Mouse (Mus musculus) kidney, embryonic 16.5 days (tissue): ENCODE data around the gene Cog4. TPM values are rescaled to one million over a fixed set of nuclear protein-coding genes. Genes with fewer than 3 reads are reported as not detected.
A peak's percentile ranks its signal among the peaks of the same experiment; 100 is the strongest.

Source experiments
- ATAC-seq: fragments of 200-750 bp; cut with Nextera tagmentation; 2 replicates; pipeline ENCODE4 v1.8.0; 2017; ENCODE audit warnings: moderate TSS enrichment; ENCODE audit not compliant: low FRiP score, low TSS enrichment
- H3K27ac ChIP-seq: fragments of 300-500 bp; sonication (generic); 2 replicates; pipeline ENCODE4 v1.5.1; 2014; ENCODE audit warnings: low read length
- H3K27me3 ChIP-seq: fragments of 300-500 bp; sonication (generic); 2 replicates; pipeline ENCODE4 v1.6.1; 2014; ENCODE audit warnings: low read length, control low read depth, mixed read lengths; ENCODE audit not compliant: insufficient read depth
- H3K36me3 ChIP-seq: fragments of 300-500 bp; sonication (generic); 2 replicates; pipeline ENCODE4 v1.6.1; 2014; ENCODE audit warnings: low read length, control low read depth, mixed read lengths; ENCODE audit not compliant: insufficient read depth
- H3K4me1 ChIP-seq: fragments of 300-500 bp; sonication (generic); 2 replicates; pipeline ENCODE4 v1.6.1; 2014; ENCODE audit warnings: low read length, control low read depth, mixed read lengths; ENCODE audit not compliant: insufficient read depth
- H3K4me2 ChIP-seq: fragments of 300-500 bp; sonication (generic); replicated peaks from 2 replicates; pipeline ENCODE4 v1.6.1; 2014; ENCODE audit warnings: low read depth, low read length
- H3K4me3 ChIP-seq: fragments of 300-500 bp; sonication (generic); 2 replicates; pipeline ENCODE4 v1.5.1; 2014; ENCODE audit warnings: mild to moderate bottlenecking, low read length
- H3K9ac ChIP-seq: fragments of 300-500 bp; sonication (generic); replicated peaks from 2 replicates; pipeline ENCODE4 v1.6.1; 2014; ENCODE audit warnings: low read length
- H3K9me3 ChIP-seq: fragments of 300-500 bp; sonication (generic); 2 replicates; pipeline ENCODE4 v1.6.1; 2016; ENCODE audit warnings: low read length, control low read depth
- WGBS: fragments of 180-500 bp; shearing (Covaris S2); extraction: QIAGEN DNeasy Blood & Tissue Kit; methylation state at CpG from one replicate; pipeline ENCODE4 v1.1.7; 2014; 5-methylcytosine and 5-hydroxymethylcytosine counted together
- polyA plus RNA-seq: library from polyadenylated mRNA; unstranded; fragments of >200 nt; fragmentation: Nextera tagmentation; extraction: Ambion mirVana; gene quantifications from 2 replicates; pipeline ENCODE4 v1.2.1, GENCODE M21; 2015

Gene Cog4
- polyA plus RNA-seq, result 86.9 and 88.5 TPM in 2 replicates

- Histone ChIP-seq H3K36me3 (peaks cover 43% of the 10 kb centered on the region), H3K4me2 (peak within 1 kb of the TSS; percentile 65), H3K9ac (peak within 1 kb of the TSS; percentile 97), H3K4me3 (peak within 1 kb of the TSS; percentile 93), H3K27ac (peak within 1 kb of the TSS; percentile 90), H3K27me3 (no peaks in the 10 kb centered on the region), H3K4me1 (peaks cover 12% of the 10 kb centered on the region), H3K9me3 (no peaks in the 10 kb centered on the region)
- ATAC-seq, result peak; percentile 89
- WGBS, result under 1% methylated on average over 53 of the region's 53 CpGs
These were observed at the start of gene Cog4, which contains the start of gene Sf3b3 for GRCm38 (mm10) chr8:110846405-110847170. Gene Cog4, plus strand, starts transcription at chr8:110846600. Gene Sf3b3, minus strand, starts transcription at chr8:110846787.

GRCm38 (mm10) chr8:110797086-110797485 lies 49.3 kb upstream of the Cog4 start:
- Histone ChIP-seq H3K9ac (no peak overlapping the region), H3K27me3 (no peaks in the 10 kb centered on the region), H3K4me2 (no peak overlapping the region), H3K4me1 (peaks cover 15% of the 10 kb centered on the region; the same call in 1 of the 2 replicates), H3K9me3 (peaks cover 4% of the 10 kb centered on the region), H3K27ac (no peak overlapping the region), H3K36me3 (no peaks in the 10 kb centered on the region), H3K4me3 (no peak overlapping the region)
- 93% methylated on average over 8 of the region's 8 CpGs for WGBS
- no peak for ATAC-seq

- WGBS, result 86% methylated on average over 5 of the region's 5 CpGs
These were observed 43.4 kb upstream of the Cog4 start for GRCm38 (mm10) chr8:110802988-110803387.

GRCm38 (mm10) chr8:110803856-110804255 lies 42.5 kb upstream of the Cog4 start:
- no peak for ATAC-seq
- Histone ChIP-seq H3K9ac (no peak overlapping the region), H3K4me3 (no peak overlapping the region), H3K9me3 (no peaks in the 10 kb centered on the region), H3K4me1 (peaks cover 14% of the 10 kb centered on the region), H3K4me2 (no peak overlapping the region), H3K36me3 (no peaks in the 10 kb centered on the region), H3K27ac (no peak overlapping the region), H3K27me3 (no peaks in the 10 kb centered on the region)
- WGBS, result 83% methylated on average over 9 of the region's 9 CpGs

More at GRCm38 (mm10) chr8:110802988-110803387, 43.4 kb upstream of the Cog4 start:
- peaks cover 6% of the 10 kb centered on the region for H3K4me1 ChIP-seq
- ATAC-seq, result no peak
- no peak overlapping the region for H3K9ac ChIP-seq
- no peak overlapping the region for H3K4me3 ChIP-seq
- no peaks in the 10 kb centered on the region for H3K36me3 ChIP-seq
- H3K9me3 ChIP-seq, result no peaks in the 10 kb centered on the region
- no peak overlapping the region for H3K4me2 ChIP-seq
- no peak overlapping the region for H3K27ac ChIP-seq
- no peaks in the 10 kb centered on the region for H3K27me3 ChIP-seq

GRCm38 (mm10) chr8:110804825-110805514 lies 41.4 kb upstream of the Cog4 start:
- no peak overlapping the region for H3K4me3 ChIP-seq
- no peaks in the 10 kb centered on the region for H3K27me3 ChIP-seq
- peaks cover 17% of the 10 kb centered on the region for H3K4me1 ChIP-seq
- H3K9ac ChIP-seq, result no peak overlapping the region
- 38% methylated on average over 3 of the region's 3 CpGs for whole genome bisulfite sequencing
- no peak for ATAC-seq
- no peaks in the 10 kb centered on the region for H3K9me3 ChIP-seq
- no peak overlapping the region for H3K27ac ChIP-seq
- 0 out of 2 replicates have a peak, but pooled peaks cover 7% of the 10 kb centered on the region for H3K36me3 ChIP-seq
- no peak overlapping the region for H3K4me2 ChIP-seq

GRCm38 (mm10) chr8:110805669-110806068 lies 40.7 kb upstream of the Cog4 start, which contains the start of gene Il34:
Gene Il34, minus strand, starts transcription at chr8:110805924.
- H3K4me1 ChIP-seq, result peaks cover 22% of the 10 kb centered on the region
- H3K27me3 ChIP-seq, result no peaks in the 10 kb centered on the region
- H3K4me2 ChIP-seq, result peak within 1 kb of the TSS; percentile 39
- peak within 1 kb of the TSS; percentile 36 for H3K9ac ChIP-seq
- H3K4me3 ChIP-seq, result no peak within 1 kb of the TSS
- H3K9me3 ChIP-seq, result no peaks in the 10 kb centered on the region
- peak; percentile 39 for ATAC-seq
- H3K36me3 ChIP-seq, result peaks cover 13% of the 10 kb centered on the region
- peak within 1 kb of the TSS; percentile 25; the same call in 1 of the 2 replicates for H3K27ac ChIP-seq
- 30% methylated on average over 12 of the region's 12 CpGs for WGBS

GRCm38 (mm10) chr8:110806146-110806545 lies 40.3 kb upstream of the Cog4 start:
- Histone ChIP-seq H3K9ac (no peak overlapping the region), H3K9me3 (no peaks in the 10 kb centered on the region), H3K27me3 (no peaks in the 10 kb centered on the region), H3K4me2 (no peak overlapping the region), H3K36me3 (peaks cover 17% of the 10 kb centered on the region), H3K4me3 (no peak overlapping the region), H3K27ac (no peak overlapping the region), H3K4me1 (peaks cover 22% of the 10 kb centered on the region)
- no peak for ATAC-seq
- WGBS, result 87% methylated on average over 1 of the region's 1 CpGs

- Histone ChIP-seq H3K36me3 (peaks cover 44% of the 10 kb centered on the region), H3K27ac (peak overlapping the region; percentile 74), H3K4me2 (no peak overlapping the region), H3K4me1 (peaks cover 22% of the 10 kb centered on the region), H3K4me3 (no peak overlapping the region), H3K27me3 (no peaks in the 10 kb centered on the region), H3K9ac (no peak overlapping the region), H3K9me3 (no peaks in the 10 kb centered on the region)
- ATAC-seq, result peak; percentile 68; the same call in 1 of the 2 replicates
- WGBS, result 45% methylated on average over 13 of the region's 13 CpGs
These were observed 37.6 kb upstream of the Cog4 start for GRCm38 (mm10) chr8:110808495-110809472.

GRCm38 (mm10) chr8:110809831-110810230 lies 36.6 kb upstream of the Cog4 start:
- Histone ChIP-seq H3K4me3 (no peak overlapping the region), H3K9ac (no peak overlapping the region), H3K27me3 (no peaks in the 10 kb centered on the region), H3K4me2 (no peak overlapping the region), H3K36me3 (peaks cover 54% of the 10 kb centered on the region), H3K27ac (peak overlapping the region; percentile 21; the same call in 1 of the 2 replicates), H3K4me1 (peaks cover 22% of the 10 kb centered on the region), H3K9me3 (no peaks in the 10 kb centered on the region)
- peak; percentile 37; the same call in 1 of the 2 replicates for ATAC-seq
- WGBS, result 30% methylated on average over 2 of the region's 2 CpGs
